Mouse (Mus musculus): ENCODE results near the gene Adamts6. TPM values are rescaled to one million over a fixed set of nuclear protein-coding genes. Genes with fewer than 3 reads are reported as not detected.

Adamts6 gene
- polyA plus RNA-seq, 1 experiment from 2014 or later = 2.2 TPM

DNA sequence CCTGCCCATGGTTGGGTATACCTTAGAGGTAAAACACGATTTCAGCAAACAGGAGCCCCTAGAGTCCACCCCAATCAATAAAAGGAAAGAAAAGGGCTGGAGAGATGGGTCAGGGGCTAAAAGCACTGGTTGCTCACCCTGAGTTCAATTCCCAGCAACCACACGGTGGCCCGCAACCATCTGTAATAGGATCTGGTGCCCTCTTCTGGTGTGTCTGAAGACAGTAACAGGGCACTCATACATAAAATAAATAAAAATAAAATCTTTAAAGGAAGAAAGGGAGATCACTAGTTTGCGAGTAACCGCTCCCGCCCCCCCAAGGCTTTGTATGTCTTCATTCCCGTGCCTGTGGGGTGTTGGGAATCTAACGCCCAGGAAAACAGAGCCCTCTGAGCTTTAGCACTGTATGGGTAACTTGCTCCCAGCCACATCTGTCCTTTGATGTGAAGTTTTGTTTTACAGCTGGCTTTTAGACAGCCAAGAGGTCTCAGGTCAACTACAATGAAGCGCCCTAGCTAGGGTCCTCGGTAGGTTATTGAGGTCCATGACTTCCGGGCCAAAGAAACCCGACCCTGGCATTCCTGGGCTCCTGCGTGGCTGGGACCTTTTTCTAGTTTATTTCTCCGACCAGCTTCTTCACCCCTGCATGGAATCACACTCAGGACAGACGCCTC lies 230.1 kb downstream of the Adamts6 start:
- Histone ChIP-seq H3K9me3 (replicated peaks; ENCODE audit: control insufficient read depth, low read length) (no peaks in the 10 kb centered on the region), H3K27me3 (replicated peaks; ENCODE audit: control insufficient read depth, insufficient read depth, low read length) (no peaks in the 10 kb centered on the region), H3K4me1 (ENCODE audit: control insufficient read depth, insufficient read depth, low read length) (peaks cover 8% of the 10 kb centered on the region), H3K36me3 (ENCODE audit: control insufficient read depth, insufficient read depth, low read length) (no peaks in the 10 kb centered on the region), H3K4me3 (ENCODE audit: low read depth, low read length) (peak overlapping the region; percentile 17), H3K27ac (ENCODE audit: low read depth, low read length) (peak overlapping the region; percentile 79), H3K4me2 (ENCODE audit: low read length) (peak overlapping the region; percentile 52), H3K9ac (ENCODE audit: low read length) (peak overlapping the region; percentile 58)
- ATAC-seq (peak; percentile 33), DNase-seq (ENCODE audit: low spot score) (peak; percentile 42)
- 50% methylated on average over 15 of the region's 15 CpGs for WGBS

DNA sequence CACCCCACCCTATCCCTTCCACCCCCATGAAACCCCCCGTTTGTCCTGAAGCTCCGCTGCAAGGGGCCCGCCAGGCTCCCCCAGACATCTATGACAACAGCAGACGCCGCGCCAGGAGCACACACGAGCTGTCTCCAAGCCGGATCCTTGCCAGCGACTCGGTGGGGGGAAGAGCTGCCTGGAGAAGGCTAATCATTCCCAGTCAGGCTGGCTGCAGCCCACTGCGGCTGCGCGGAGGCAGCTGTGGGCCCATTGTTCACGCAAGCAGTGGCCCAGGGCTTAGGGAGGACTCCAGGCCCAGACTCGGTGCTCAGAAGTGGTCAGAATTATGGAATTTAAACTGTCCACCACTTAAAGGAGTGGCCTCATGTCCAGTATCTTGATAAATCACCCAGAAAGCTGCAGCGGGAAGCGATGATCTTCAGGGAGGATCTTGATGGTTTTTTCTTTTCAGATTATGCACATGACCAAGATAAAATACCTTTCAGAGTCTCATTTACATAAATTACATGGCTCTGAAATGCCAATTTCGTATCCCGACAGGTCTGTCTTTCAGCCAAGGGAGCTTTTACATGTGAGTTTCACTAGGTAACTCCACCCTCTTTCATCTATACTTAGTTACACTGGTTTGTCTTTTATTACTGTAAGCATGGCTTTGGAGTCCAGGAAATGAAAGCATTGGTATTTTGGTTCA lies 230.8 kb downstream of the Adamts6 start:
- H3K4me1 ChIP-seq (ENCODE audit: control insufficient read depth, insufficient read depth, low read length) = peaks cover 8% of the 10 kb centered on the region
- WGBS = 3% methylated on average over 19 of the region's 19 CpGs
- H3K27me3 ChIP-seq (replicated peaks; ENCODE audit: control insufficient read depth, insufficient read depth, low read length) = no peaks in the 10 kb centered on the region
- H3K9ac ChIP-seq (ENCODE audit: low read length) = peak overlapping the region; percentile 58
- peak overlapping the region; percentile 17 for H3K4me3 ChIP-seq (ENCODE audit: low read depth, low read length)
- peak; percentile 97 for ATAC-seq
- H3K9me3 ChIP-seq (replicated peaks; ENCODE audit: control insufficient read depth, low read length) = no peaks in the 10 kb centered on the region
- DNase-seq (ENCODE audit: low spot score) = peak; percentile 98
- peak overlapping the region; percentile 52 for H3K4me2 ChIP-seq (ENCODE audit: low read length)
- H3K36me3 ChIP-seq (ENCODE audit: control insufficient read depth, insufficient read depth, low read length) = no peaks in the 10 kb centered on the region
- H3K27ac ChIP-seq (ENCODE audit: low read depth, low read length) = peak overlapping the region; percentile 79

DNA sequence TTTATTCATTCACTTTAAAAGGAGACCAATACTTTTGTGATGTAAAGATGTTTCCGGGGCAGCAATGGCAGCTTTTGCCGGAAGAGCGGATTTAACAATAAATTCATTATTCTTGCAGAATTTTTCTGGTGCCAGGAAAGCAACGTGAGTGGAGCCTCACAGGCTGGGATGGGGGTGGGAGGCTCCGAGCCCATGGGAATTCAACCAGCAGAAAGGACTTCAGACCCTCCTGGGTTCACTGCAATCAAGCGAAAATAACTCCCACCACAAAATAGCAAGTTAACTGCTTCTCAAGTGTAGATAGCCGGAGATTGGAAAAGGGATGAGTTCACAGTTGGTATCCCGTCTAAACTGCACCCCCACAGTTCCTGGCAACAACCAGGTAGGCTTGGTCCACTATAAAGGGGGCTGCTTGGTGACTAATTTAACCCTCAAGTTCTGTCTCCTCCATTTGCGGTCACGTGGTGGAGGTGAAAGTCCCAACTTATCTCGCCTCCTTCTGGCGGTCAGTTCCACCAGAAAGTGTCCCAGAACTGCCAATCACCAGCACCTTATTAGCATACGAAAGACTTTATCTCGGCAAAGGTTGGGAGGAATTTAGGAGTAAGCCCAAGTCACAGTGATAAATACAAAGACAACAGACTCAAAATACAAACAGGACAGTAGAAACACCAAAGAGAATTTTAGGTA lies 231.5 kb downstream of the Adamts6 start:
- no peaks in the 10 kb centered on the region for H3K36me3 ChIP-seq (ENCODE audit: control insufficient read depth, insufficient read depth, low read length)
- no peaks in the 10 kb centered on the region for H3K27me3 ChIP-seq (replicated peaks; ENCODE audit: control insufficient read depth, insufficient read depth, low read length)
- H3K4me2 ChIP-seq (ENCODE audit: low read length) = peak overlapping the region; percentile 52
- 16% methylated on average over 14 of the region's 14 CpGs for WGBS
- no peak overlapping the region for H3K4me3 ChIP-seq (ENCODE audit: low read depth, low read length)
- peak overlapping the region; percentile 79 for H3K27ac ChIP-seq (ENCODE audit: low read depth, low read length)
- H3K9me3 ChIP-seq (replicated peaks; ENCODE audit: control insufficient read depth, low read length) = no peaks in the 10 kb centered on the region
- peaks cover 8% of the 10 kb centered on the region for H3K4me1 ChIP-seq (ENCODE audit: control insufficient read depth, insufficient read depth, low read length)
- peak overlapping the region; percentile 58; the same call in 1 of the 2 replicates for H3K9ac ChIP-seq (ENCODE audit: low read length)
- ATAC-seq (peak; percentile 64), DNase-seq (ENCODE audit: low spot score) (peak; percentile 35)

DNA sequence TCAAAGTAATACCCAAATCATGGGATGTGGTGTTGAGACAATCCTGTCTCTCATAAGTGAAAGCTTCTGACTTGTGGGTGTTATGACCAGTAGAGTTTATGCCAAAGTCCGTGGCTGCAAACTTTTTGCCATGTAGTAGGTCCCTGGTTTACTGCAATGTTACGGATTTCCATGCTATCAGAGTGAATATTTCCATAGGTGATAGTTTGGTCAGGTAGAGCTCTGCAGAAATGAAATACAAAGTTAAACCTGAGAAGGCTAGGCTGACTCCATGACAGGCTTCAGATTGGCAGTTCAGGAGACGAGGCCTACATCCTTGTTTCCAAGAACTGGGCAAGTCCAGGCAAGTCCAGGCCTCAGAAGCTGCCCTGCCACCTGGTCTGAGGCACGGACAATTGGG lies 232.3 kb downstream of the Adamts6 start:
- Histone ChIP-seq H3K36me3 (ENCODE audit: control insufficient read depth, insufficient read depth, low read length) (no peaks in the 10 kb centered on the region), H3K4me2 (ENCODE audit: low read length) (no peak overlapping the region), H3K9me3 (replicated peaks; ENCODE audit: control insufficient read depth, low read length) (no peaks in the 10 kb centered on the region), H3K27ac (ENCODE audit: low read depth, low read length) (no peak overlapping the region), H3K27me3 (replicated peaks; ENCODE audit: control insufficient read depth, insufficient read depth, low read length) (no peaks in the 10 kb centered on the region), H3K4me3 (ENCODE audit: low read depth, low read length) (no peak overlapping the region), H3K9ac (ENCODE audit: low read length) (no peak overlapping the region), H3K4me1 (ENCODE audit: control insufficient read depth, insufficient read depth, low read length) (peaks cover 8% of the 10 kb centered on the region)
- ATAC-seq = no peak
- WGBS = 95% methylated on average over 4 of the region's 4 CpGs
- no peak for DNase-seq (ENCODE audit: low spot score)

DNA sequence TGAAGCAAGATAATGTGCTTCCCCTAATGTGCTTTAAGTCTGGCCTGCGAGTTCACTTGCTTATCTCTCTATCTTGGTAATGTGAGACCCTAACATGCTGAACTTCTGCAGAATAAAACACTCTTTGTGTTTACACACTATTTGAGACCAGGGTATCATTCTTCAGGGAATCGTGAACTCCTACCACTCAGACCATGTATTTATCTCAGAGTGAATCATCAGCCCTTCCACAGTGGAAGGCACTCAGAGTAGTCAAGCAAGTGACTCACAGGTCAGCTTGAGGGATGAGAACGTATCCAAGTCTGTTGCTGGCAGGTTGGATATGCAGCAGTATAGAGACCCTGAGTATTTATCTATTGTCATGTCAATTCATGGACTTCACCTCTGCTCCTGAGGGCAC lies 232.8 kb downstream of the Adamts6 start:
- Histone ChIP-seq H3K4me1 (ENCODE audit: control insufficient read depth, insufficient read depth, low read length) (peaks cover 8% of the 10 kb centered on the region), H3K9ac (ENCODE audit: low read length) (no peak overlapping the region), H3K27ac (ENCODE audit: low read depth, low read length) (no peak overlapping the region), H3K36me3 (ENCODE audit: control insufficient read depth, insufficient read depth, low read length) (no peaks in the 10 kb centered on the region), H3K9me3 (replicated peaks; ENCODE audit: control insufficient read depth, low read length) (no peaks in the 10 kb centered on the region), H3K27me3 (replicated peaks; ENCODE audit: control insufficient read depth, insufficient read depth, low read length) (no peaks in the 10 kb centered on the region), H3K4me2 (ENCODE audit: low read length) (no peak overlapping the region), H3K4me3 (ENCODE audit: low read depth, low read length) (no peak overlapping the region)
- ATAC-seq (no peak), DNase-seq (ENCODE audit: low spot score) (no peak)
- WGBS = 89% methylated on average over 3 of the region's 3 CpGs

GRCm38 (mm10) chr13:104521532-104521931 lies 233.9 kb downstream of the Adamts6 start:
- H3K9ac ChIP-seq (ENCODE audit: low read length) = no peak overlapping the region
- peaks cover 8% of the 10 kb centered on the region for H3K4me1 ChIP-seq (ENCODE audit: control insufficient read depth, insufficient read depth, low read length)
- no peaks in the 10 kb centered on the region for H3K36me3 ChIP-seq (ENCODE audit: control insufficient read depth, insufficient read depth, low read length)
- 95% methylated on average over 2 of the region's 2 CpGs for WGBS
- no peaks in the 10 kb centered on the region for H3K9me3 ChIP-seq (replicated peaks; ENCODE audit: control insufficient read depth, low read length)
- H3K4me3 ChIP-seq (ENCODE audit: low read depth, low read length) = no peak overlapping the region
- DNase-seq (ENCODE audit: low spot score) (no peak), ATAC-seq (no peak)
- no peak overlapping the region for H3K27ac ChIP-seq (ENCODE audit: low read depth, low read length)
- no peaks in the 10 kb centered on the region for H3K27me3 ChIP-seq (replicated peaks; ENCODE audit: control insufficient read depth, insufficient read depth, low read length)
- no peak overlapping the region for H3K4me2 ChIP-seq (ENCODE audit: low read length)

DNA sequence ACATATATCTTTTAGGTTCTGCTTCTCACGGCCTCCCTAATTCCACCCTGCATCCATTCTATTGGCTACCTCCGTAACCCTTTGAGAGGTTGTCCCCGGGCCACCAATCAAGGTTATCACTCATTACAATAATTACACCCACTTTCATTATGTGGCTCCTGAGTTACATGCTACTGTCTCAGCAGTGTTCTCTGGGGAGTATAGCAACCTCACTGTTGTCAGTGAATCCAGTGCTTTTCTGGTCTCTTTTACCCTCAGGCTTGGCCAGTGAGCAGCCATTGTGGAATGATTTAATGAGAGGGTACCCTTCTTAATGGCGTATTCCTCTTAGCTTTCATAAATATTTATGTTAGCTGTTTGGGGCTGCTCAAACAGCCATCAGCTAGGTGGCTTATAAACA lies 238.0 kb downstream of the Adamts6 start:
- WGBS = 61% methylated on average over 4 of the region's 4 CpGs
- H3K36me3 ChIP-seq (ENCODE audit: control insufficient read depth, insufficient read depth, low read length) = no peaks in the 10 kb centered on the region
- H3K9ac ChIP-seq (ENCODE audit: low read length) = no peak overlapping the region

DNA sequence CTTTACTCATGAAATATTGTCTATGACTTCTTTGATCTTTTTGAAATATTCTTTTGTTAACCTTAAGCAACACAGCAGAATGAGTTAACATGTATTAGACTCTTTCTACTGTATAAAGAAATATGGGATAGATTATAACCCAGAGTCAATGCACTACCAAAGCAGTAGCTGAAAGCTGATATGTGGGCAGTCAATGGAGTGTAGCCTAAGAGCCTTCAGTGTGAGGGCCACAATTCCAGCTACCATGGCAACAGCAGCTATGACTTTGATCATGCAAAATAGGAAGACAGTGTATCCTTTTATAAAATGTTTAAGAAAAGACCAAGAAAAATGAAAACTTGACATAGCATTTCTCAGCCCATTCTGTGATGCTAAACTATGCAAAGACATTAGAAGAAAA lies 241.6 kb downstream of the Adamts6 start:
- no peak overlapping the region for H3K4me3 ChIP-seq (ENCODE audit: low read depth, low read length)
- no peaks in the 10 kb centered on the region for H3K4me1 ChIP-seq (ENCODE audit: control insufficient read depth, insufficient read depth, low read length)
- H3K27ac ChIP-seq (ENCODE audit: low read depth, low read length) = no peak overlapping the region
- DNase-seq (ENCODE audit: low spot score) = no peak
- no peaks in the 10 kb centered on the region for H3K36me3 ChIP-seq (ENCODE audit: control insufficient read depth, insufficient read depth, low read length)
- no peaks in the 10 kb centered on the region for H3K9me3 ChIP-seq (replicated peaks; ENCODE audit: control insufficient read depth, low read length)
- H3K27me3 ChIP-seq (replicated peaks; ENCODE audit: control insufficient read depth, insufficient read depth, low read length) = no peaks in the 10 kb centered on the region
- H3K9ac ChIP-seq (ENCODE audit: low read length) = no peak overlapping the region
- ATAC-seq = no peak
- H3K4me2 ChIP-seq (ENCODE audit: low read length) = no peak overlapping the region

More for the DNA sequence above, 238.0 kb downstream of the Adamts6 start:
- DNase-seq (ENCODE audit: low spot score) (no peak), ATAC-seq (no peak)
- H3K4me1 ChIP-seq (ENCODE audit: control insufficient read depth, insufficient read depth, low read length) = no peaks in the 10 kb centered on the region
- H3K27me3 ChIP-seq (replicated peaks; ENCODE audit: control insufficient read depth, insufficient read depth, low read length) = no peaks in the 10 kb centered on the region
- no peak overlapping the region for H3K4me3 ChIP-seq (ENCODE audit: low read depth, low read length)
- no peaks in the 10 kb centered on the region for H3K9me3 ChIP-seq (replicated peaks; ENCODE audit: control insufficient read depth, low read length)
- H3K27ac ChIP-seq (ENCODE audit: low read depth, low read length) = no peak overlapping the region
- H3K4me2 ChIP-seq (ENCODE audit: low read length) = no peak overlapping the region

GRCm38 (mm10) chr13:104531841-104532240 lies 244.2 kb downstream of the Adamts6 start:
- Histone ChIP-seq H3K4me1 (ENCODE audit: control insufficient read depth, insufficient read depth, low read length) (no peaks in the 10 kb centered on the region), H3K4me3 (ENCODE audit: low read depth, low read length) (no peak overlapping the region), H3K9ac (ENCODE audit: low read length) (no peak overlapping the region), H3K27me3 (replicated peaks; ENCODE audit: control insufficient read depth, insufficient read depth, low read length) (no peaks in the 10 kb centered on the region), H3K9me3 (replicated peaks; ENCODE audit: control insufficient read depth, low read length) (no peaks in the 10 kb centered on the region), H3K4me2 (ENCODE audit: low read length) (no peak overlapping the region), H3K27ac (ENCODE audit: low read depth, low read length) (no peak overlapping the region), H3K36me3 (ENCODE audit: control insufficient read depth, insufficient read depth, low read length) (no peaks in the 10 kb centered on the region)
- ATAC-seq = no peak
- DNase-seq (ENCODE audit: low spot score) = no peak
- WGBS = 93% methylated on average over 8 of the region's 8 CpGs
